ENCODE assay signal across 25 mouse cellular contexts in genomic region chr2:25560551-25560950, GRCm38 (mm10). TPM values are rescaled to one million over a fixed set of nuclear protein-coding genes. Genes with fewer than 3 reads are reported as not detected.
DNase-seq lines count a peak whose midpoint lies in the region; ATAC-seq and TF ChIP-seq lines count a peak whose summit lies in the region.
"Had no signal": no experiment of that assay in that cellular context is flagged by ENCODE, and none has a peak within 500 bp of the region (broad histone marks: within the 10 kb centered on the region; RNA-seq: fewer than 3 reads in every experiment).

No protein-coding gene starts in this region.

- no peak overlapping the region for H3K27ac ChIP-seq in hindbrain, embryonic 10.5 days
- no peak overlapping the region for H3K27ac ChIP-seq in hindbrain, embryonic 13.5 days
- H3K27ac ChIP-seq in intestine, embryonic 15.5 days: no peak overlapping the region
- H3K27ac ChIP-seq in intestine, postnatal 0 days (ENCODE audit: low read depth, low read length): peak overlapping the region; percentile 3; the same call in 1 of the 2 replicates
- H3K27ac ChIP-seq: embryonic facial prominence, embryonic 13.5 days; forebrain, embryonic 12.5 days; forebrain, embryonic 15.5 days; heart, adult 2 months; hindbrain, embryonic 14.5 days; hindbrain, postnatal 0 days had no signal

- peaks cover 58% of the 10 kb centered on the region for H3K36me3 ChIP-seq in hindbrain, embryonic 10.5 days
- H3K36me3 ChIP-seq in hindbrain, embryonic 13.5 days: peaks cover 58% of the 10 kb centered on the region
- H3K36me3 ChIP-seq in intestine, embryonic 15.5 days: peaks cover 42% of the 10 kb centered on the region
- H3K36me3 ChIP-seq in intestine, postnatal 0 days (ENCODE audit: control insufficient read depth, insufficient read depth): peaks cover 53% of the 10 kb centered on the region

- ATAC-seq in cerebellum, adult (ENCODE audit: insufficient number of reproducible peaks, low FRiP score, low TSS enrichment): no peak
- ATAC-seq in hindbrain, embryonic 13.5 days (ENCODE audit: low FRiP score): no peak
- ATAC-seq in intestine, embryonic 15.5 days: peak; percentile 5
- peak; percentile 1; the same call in 1 of the 2 replicates for ATAC-seq in intestine, postnatal 0 days
- ATAC-seq: CD4-positive, CD25-positive, alpha-beta regulatory T cell, adult 4 months; forebrain, embryonic 15.5 days; hindbrain, postnatal 0 days; inflammation-experienced regulatory T-cells, adult 6 months had no signal

- no peak overlapping the region for H3K4me2 ChIP-seq in hindbrain, embryonic 13.5 days
- no peak overlapping the region for H3K4me2 ChIP-seq in intestine, embryonic 15.5 days (replicated peaks)
- no peak overlapping the region for H3K4me2 ChIP-seq in intestine, postnatal 0 days (replicated peaks; ENCODE audit: low read depth)
- H3K4me2 ChIP-seq: embryonic facial prominence, embryonic 13.5 days; forebrain, embryonic 12.5 days; forebrain, embryonic 15.5 days; heart, embryonic 11.5 days; hindbrain, embryonic 14.5 days had no signal

- peaks cover 30% of the 10 kb centered on the region for H3K4me1 ChIP-seq in hindbrain, embryonic 10.5 days (replicated peaks)
- peaks cover 28% of the 10 kb centered on the region for H3K4me1 ChIP-seq in hindbrain, embryonic 13.5 days (replicated peaks)
- H3K4me1 ChIP-seq in intestine, embryonic 15.5 days (replicated peaks): peaks cover 17% of the 10 kb centered on the region
- peaks cover 2% of the 10 kb centered on the region; the same call in 1 of the 2 replicates for H3K4me1 ChIP-seq in intestine, postnatal 0 days (replicated peaks; ENCODE audit: control insufficient read depth, insufficient read depth, low read length)

- H3K9me3 ChIP-seq in hindbrain, embryonic 10.5 days: no peaks in the 10 kb centered on the region
- no peaks in the 10 kb centered on the region for H3K9me3 ChIP-seq in hindbrain, embryonic 13.5 days
- H3K9me3 ChIP-seq in intestine, embryonic 15.5 days: no peaks in the 10 kb centered on the region
- H3K9me3 ChIP-seq in intestine, postnatal 0 days (ENCODE audit: control insufficient read depth): no peaks in the 10 kb centered on the region
- H3K9me3 ChIP-seq: embryonic facial prominence, embryonic 13.5 days; forebrain, embryonic 12.5 days; forebrain, embryonic 15.5 days had no signal

- no peak overlapping the region; the same call in 1 of the 2 replicates for H3K9ac ChIP-seq in hindbrain, embryonic 13.5 days
- no peak overlapping the region for H3K9ac ChIP-seq in intestine, embryonic 15.5 days
- H3K9ac ChIP-seq in intestine, postnatal 0 days (ENCODE audit: low read depth, low read length): no peak overlapping the region
- H3K9ac ChIP-seq: embryonic facial prominence, embryonic 13.5 days; forebrain, embryonic 12.5 days; forebrain, embryonic 15.5 days; hindbrain, embryonic 14.5 days had no signal

- H3K4me3 ChIP-seq in hindbrain, embryonic 10.5 days: peak overlapping the region; percentile 9; the same call in 1 of the 2 replicates
- H3K4me3 ChIP-seq in hindbrain, embryonic 13.5 days: no peak overlapping the region
- H3K4me3 ChIP-seq in intestine, embryonic 15.5 days (replicated peaks): no peak overlapping the region
- H3K4me3 ChIP-seq in intestine, postnatal 0 days (ENCODE audit: low read depth, low read length): no peak overlapping the region
- H3K4me3 ChIP-seq: embryonic facial prominence, embryonic 13.5 days; erythroblast, embryonic 14.5 days; forebrain, embryonic 12.5 days; forebrain, embryonic 15.5 days; heart, adult 2 months had no signal

- H3K27me3 ChIP-seq in hindbrain, embryonic 10.5 days (ENCODE audit: insufficient read depth, poor library complexity, severe bottlenecking): no peaks in the 10 kb centered on the region
- H3K27me3 ChIP-seq in hindbrain, embryonic 13.5 days: no peaks in the 10 kb centered on the region
- H3K27me3 ChIP-seq in intestine, embryonic 15.5 days (replicated peaks): no peaks in the 10 kb centered on the region
- no peaks in the 10 kb centered on the region for H3K27me3 ChIP-seq in intestine, postnatal 0 days (replicated peaks; ENCODE audit: control insufficient read depth, insufficient read depth, low read length)
- H3K27me3 ChIP-seq: embryonic facial prominence, embryonic 13.5 days; forebrain, embryonic 12.5 days; forebrain, embryonic 15.5 days had no signal

- peak; percentile 34 for DNase-seq in cerebellum, adult 9-11 months
- no peak for DNase-seq in hindbrain, embryonic 10.5 days (ENCODE audit: low spot score)
- no peak for DNase-seq in adrenal gland, postnatal 36 days
- no peak for DNase-seq in thymus, postnatal 14 days
- DNase-seq: adrenal gland, adult 2 months; adrenal gland, postnatal 14 days; cerebellum, adult 9-10 months; gastrocnemius, postnatal 25 days; heart, adult 2 months; kidney, adult 18-20 months had no signal

- 92% methylated on average over 8 of the region's 8 CpGs for WGBS in hindbrain, embryonic 10.5 days
- WGBS in hindbrain, embryonic 13.5 days: 96% methylated on average over 8 of the region's 8 CpGs
- 85% methylated on average over 8 of the region's 8 CpGs for WGBS in intestine, embryonic 15.5 days
- 62% methylated on average over 8 of the region's 8 CpGs for WGBS in intestine, postnatal 0 days

- TF ChIP-seq CTCF in intestine, postnatal 0 days (IDR thresholded peaks at IDR 0.05; ENCODE audit: low read depth): no peak

RNA-seq across cellular contexts. Expression of gene Edf1, which starts 2.9 kb away (rescaled TPM):
- 376 and 388 TPM in 2 replicates for polyA plus RNA-seq in hindbrain, embryonic 10.5 days (2016; fragmentation: Nextera tagmentation; extraction: Ambion mirVana)
- 409 and 436 TPM in 2 replicates for polyA plus RNA-seq in hindbrain, embryonic 13.5 days (2015; fragmentation: Nextera tagmentation; extraction: Ambion mirVana)
- 339 and 367 TPM in 2 replicates for polyA plus RNA-seq in intestine, embryonic 15.5 days (2015; fragmentation: Nextera tagmentation; extraction: Ambion mirVana)
- 481 and 496 TPM in 2 replicates for polyA plus RNA-seq in intestine, postnatal 0 days (2015; fragmentation: Nextera tagmentation; extraction: Ambion mirVana)
- 100 to 1,000 TPM; 276 to 288 TPM for total RNA-seq in adrenal gland, postnatal 36 days (2021)

RNA-seq across cellular contexts. Expression of gene Traf2, which starts 13.8 kb away (rescaled TPM):
- 38.2 and 40.1 TPM in 2 replicates for polyA plus RNA-seq in hindbrain, embryonic 10.5 days (2016; fragmentation: Nextera tagmentation; extraction: Ambion mirVana)
- 21.1 and 21.2 TPM in 2 replicates for polyA plus RNA-seq in hindbrain, embryonic 13.5 days (2015; fragmentation: Nextera tagmentation; extraction: Ambion mirVana)
- 26.7 and 32.4 TPM in 2 replicates for polyA plus RNA-seq in intestine, embryonic 15.5 days (2015; fragmentation: Nextera tagmentation; extraction: Ambion mirVana)
- 16.4 and 18.7 TPM in 2 replicates for polyA plus RNA-seq in intestine, postnatal 0 days (2015; fragmentation: Nextera tagmentation; extraction: Ambion mirVana)
- total RNA-seq in adrenal gland, postnatal 36 days (2021): 10 to 100 TPM; 22.3 to 26.2 TPM

RNA-seq across cellular contexts. Expression of gene Mamdc4, which starts 14.1 kb away (rescaled TPM):
- 1.4 and 3.8 TPM in 2 replicates for polyA plus RNA-seq in hindbrain, embryonic 10.5 days (2016; fragmentation: Nextera tagmentation; extraction: Ambion mirVana)
- 2.3 and 2.6 TPM in 2 replicates for polyA plus RNA-seq in hindbrain, embryonic 13.5 days (2015; fragmentation: Nextera tagmentation; extraction: Ambion mirVana)
- polyA plus RNA-seq in intestine, embryonic 15.5 days (2015; fragmentation: Nextera tagmentation; extraction: Ambion mirVana): 297 and 389 TPM in 2 replicates
- 588 and 718 TPM in 2 replicates for polyA plus RNA-seq in intestine, postnatal 0 days (2015; fragmentation: Nextera tagmentation; extraction: Ambion mirVana)
- 1 to 10 TPM; 1.5 to 3.1 TPM for total RNA-seq in adrenal gland, postnatal 36 days (2021)

RNA-seq across cellular contexts. Expression of gene Phpt1, which starts 14.5 kb away (rescaled TPM):
- polyA plus RNA-seq in hindbrain, embryonic 10.5 days (2016; fragmentation: Nextera tagmentation; extraction: Ambion mirVana): 163 and 189 TPM in 2 replicates
- polyA plus RNA-seq in hindbrain, embryonic 13.5 days (2015; fragmentation: Nextera tagmentation; extraction: Ambion mirVana): 179 and 182 TPM in 2 replicates
- polyA plus RNA-seq in intestine, embryonic 15.5 days (2015; fragmentation: Nextera tagmentation; extraction: Ambion mirVana): 163 and 190 TPM in 2 replicates
- 116 TPM in 2 replicates for polyA plus RNA-seq in intestine, postnatal 0 days (2015; fragmentation: Nextera tagmentation; extraction: Ambion mirVana)
- total RNA-seq in adrenal gland, postnatal 36 days (2021): 10 to 100 TPM; 54.3 to 64.6 TPM

RNA-seq across cellular contexts. Expression of gene Ajm1, which starts 21.0 kb away (rescaled TPM):
- 0.05 and 0.44 TPM in 2 replicates for polyA plus RNA-seq in hindbrain, embryonic 10.5 days (2016; fragmentation: Nextera tagmentation; extraction: Ambion mirVana)
- 8.1 and 8.2 TPM in 2 replicates for polyA plus RNA-seq in hindbrain, embryonic 13.5 days (2015; fragmentation: Nextera tagmentation; extraction: Ambion mirVana)
- polyA plus RNA-seq in intestine, embryonic 15.5 days (2015; fragmentation: Nextera tagmentation; extraction: Ambion mirVana): 1.7 and 2.9 TPM in 2 replicates
- polyA plus RNA-seq in intestine, postnatal 0 days (2015; fragmentation: Nextera tagmentation; extraction: Ambion mirVana): 0.68 and 0.78 TPM in 2 replicates
- total RNA-seq in adrenal gland, postnatal 36 days (2021): 1 to 10 TPM in 1 of 2 experiments, under 1 TPM in 1; 0.73 to 1.3 TPM
- total RNA-seq: gastrocnemius, postnatal 25 days had no signal
- polyA plus RNA-seq: CD4-positive, CD25-positive, alpha-beta regulatory T cell, adult 4 months; erythroblast, embryonic 14.5 days; heart, embryonic 14.5 days; heart, postnatal 0 days had no signal

Comparison
In these comparisons a context has a peak if more than half of its experiments do, and no peak if none do; other contexts are left out.
1. ATAC-seq: peak in intestine, embryonic 15.5 days (single experiment) and intestine, postnatal 0 days (single experiment); none in cerebellum, adult (single experiment) and hindbrain, embryonic 13.5 days (single experiment).
2. RNA of gene Mamdc4, which starts 14.1 kb away (polyA plus RNA-seq): 588 to 718 TPM in intestine, postnatal 0 days and 297 to 389 TPM in intestine, embryonic 15.5 days; 2.3 to 2.6 TPM in hindbrain, embryonic 13.5 days and 1.4 to 3.8 TPM in hindbrain, embryonic 10.5 days; every median in the first group is over 10 times any median in the second.